Mouse (Mus musculus) midbrain, postnatal 0 days (tissue): ENCODE data around the gene Umad1. TPM values are rescaled to one million over a fixed set of nuclear protein-coding genes. Genes with fewer than 3 reads are reported as not detected.
A peak's percentile ranks its signal among the peaks of the same experiment; 100 is the strongest.

Experiments
- ATAC-seq: fragments of 200-750 bp; cut with Nextera tagmentation; 2 replicates; pipeline ENCODE4 v1.8.0; 2017; ENCODE audit warnings: moderate number of reproducible peaks, mild to moderate bottlenecking, moderate TSS enrichment, moderate library complexity; ENCODE audit not compliant: low FRiP score
- DNase-seq: peaks from one replicate; pipeline ENCODE4 v3.0.0-alpha.2; 2015; ENCODE audit warnings: low spot score
- H3K27ac ChIP-seq: fragments of 300-500 bp; sonication (generic); 2 replicates; pipeline ENCODE4 v1.5.1; 2014; ENCODE audit warnings: low read depth, mild to moderate bottlenecking, low read length, mixed read lengths
- H3K27me3 ChIP-seq: fragments of 300-500 bp; sonication (generic); 2 replicates; pipeline ENCODE4 v1.6.1; 2014; ENCODE audit warnings: low read length, control low read depth, mixed read lengths; ENCODE audit not compliant: insufficient read depth
- H3K36me3 ChIP-seq: fragments of 300-500 bp; sonication (generic); 2 replicates; pipeline ENCODE4 v1.6.1; 2014; ENCODE audit warnings: low read length, control low read depth, mixed read lengths; ENCODE audit not compliant: insufficient read depth
- H3K4me1 ChIP-seq: fragments of 300-500 bp; sonication (generic); 2 replicates; pipeline ENCODE4 v1.6.1; 2014; ENCODE audit warnings: mild to moderate bottlenecking, control low read depth, antibody characterized with exemption, low read length, mixed read lengths; ENCODE audit not compliant: insufficient read depth
- H3K4me2 ChIP-seq: fragments of 300-500 bp; sonication (generic); 2 replicates; pipeline ENCODE4 v1.6.1; 2014; ENCODE audit warnings: low read depth, mild to moderate bottlenecking, low read length, mixed read lengths; ENCODE audit not compliant: poor library complexity, severe bottlenecking
- H3K4me3 ChIP-seq: fragments of 300-500 bp; sonication (generic); 2 replicates; pipeline ENCODE4 v1.5.1; 2014; ENCODE audit warnings: low read depth, mild to moderate bottlenecking, low read length, moderate library complexity
- H3K9ac ChIP-seq: fragments of 300-500 bp; sonication (generic); replicated peaks from 2 replicates; pipeline ENCODE4 v1.6.1; 2014; ENCODE audit warnings: mild to moderate bottlenecking, low read length, moderate library complexity, mixed read lengths; ENCODE audit not compliant: poor library complexity, severe bottlenecking
- H3K9me3 ChIP-seq: fragments of 300-500 bp; sonication (generic); 2 replicates; pipeline ENCODE4 v1.6.1; 2016; ENCODE audit warnings: low read length, control low read depth
- CTCF ChIP-seq: IDR thresholded peaks from 2 replicates; pipeline ENCODE4 v1.5.1; 2016; ENCODE audit warnings: antibody characterized with exemption, mild to moderate bottlenecking
- WGBS: fragments of 180-500 bp; shearing (Covaris S2); extraction: QIAGEN DNeasy Blood & Tissue Kit; methylation state at CpG from one replicate; pipeline ENCODE4 v1.1.7; 2014; 5-methylcytosine and 5-hydroxymethylcytosine counted together
- polyA plus RNA-seq: library from polyadenylated mRNA; unstranded; fragments of >200 nt; fragmentation: Nextera tagmentation; extraction: Ambion mirVana; gene quantifications from 2 replicates; pipeline ENCODE4 v1.2.1, GENCODE M21; 2015
- total RNA-seq: library from RNA; depleted of rRNA; stranded (reverse); fragments of >200 nt; gene quantifications from 2 replicates; pipeline ENCODE4 v1.2.3, GENCODE M21; 2014

The Umad1 gene
- total and polyA plus RNA-seq, 2 experiments from 2014 or later: 25.4 to 70.2 TPM

GRCm38 (mm10) chr6:8283255-8283654, 24.2 kb downstream of the Umad1 start:
- TF ChIP-seq CTCF: no peak
- H3K9ac ChIP-seq: no peak overlapping the region
- WGBS: 68% methylated on average over 4 of the region's 4 CpGs

DNA sequence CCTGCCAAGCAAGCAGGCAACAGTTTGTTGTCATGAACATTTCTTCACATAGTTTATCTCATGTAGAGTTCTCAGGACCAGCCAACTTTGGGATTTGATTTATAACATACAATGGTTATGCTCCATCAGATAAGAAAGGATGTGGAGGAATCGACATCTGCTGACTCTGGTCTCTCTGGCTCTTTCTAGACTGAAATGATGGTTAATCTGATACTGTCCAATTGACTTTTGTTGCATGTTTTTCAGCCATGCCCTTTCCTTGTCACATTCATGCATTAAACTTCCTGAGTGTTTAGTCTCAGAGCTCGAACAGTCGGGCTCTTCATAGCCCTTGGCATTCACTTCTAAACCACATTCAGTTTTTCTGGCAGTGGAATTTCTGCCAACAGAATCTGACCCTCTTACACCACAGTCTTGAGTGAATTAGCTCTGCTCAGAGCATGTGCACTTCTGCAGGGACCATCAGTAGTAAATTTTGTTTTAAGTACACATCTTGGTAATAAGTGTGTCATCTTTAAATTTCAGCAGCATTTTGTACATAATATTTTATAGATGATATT, 26.4 kb downstream of the Umad1 start:
- no peak for TF ChIP-seq CTCF
- H3K9ac ChIP-seq: no peak overlapping the region
- H3K4me1 ChIP-seq: no peaks in the 10 kb centered on the region
- no peak overlapping the region for H3K4me3 ChIP-seq
- H3K4me2 ChIP-seq: no peak overlapping the region
- no peaks in the 10 kb centered on the region for H3K9me3 ChIP-seq
- no peaks in the 10 kb centered on the region for H3K36me3 ChIP-seq
- ATAC-seq (no peak), DNase-seq (peak; percentile 16)
- no peaks in the 10 kb centered on the region for H3K27me3 ChIP-seq
- WGBS: 72% methylated on average over 3 of the region's 3 CpGs
- no peak overlapping the region for H3K27ac ChIP-seq

More at GRCm38 (mm10) chr6:8283255-8283654, 24.2 kb downstream of the Umad1 start:
- no peaks in the 10 kb centered on the region for H3K27me3 ChIP-seq
- H3K9me3 ChIP-seq: no peaks in the 10 kb centered on the region
- H3K4me1 ChIP-seq: no peaks in the 10 kb centered on the region
- no peak overlapping the region for H3K4me3 ChIP-seq
- no peaks in the 10 kb centered on the region for H3K36me3 ChIP-seq
- no peak for ATAC-seq
- H3K27ac ChIP-seq: no peak overlapping the region
- H3K4me2 ChIP-seq: no peak overlapping the region
- no peak for DNase-seq

GRCm38 (mm10) chr6:8286146-8286545, 27.1 kb downstream of the Umad1 start:
- no peaks in the 10 kb centered on the region for H3K9me3 ChIP-seq
- WGBS: 96% methylated on average over 3 of the region's 3 CpGs
- no peaks in the 10 kb centered on the region for H3K27me3 ChIP-seq
- H3K4me3 ChIP-seq: no peak overlapping the region
- H3K27ac ChIP-seq: no peak overlapping the region
- no peak overlapping the region for H3K4me2 ChIP-seq
- no peak overlapping the region for H3K9ac ChIP-seq
- no peaks in the 10 kb centered on the region for H3K36me3 ChIP-seq
- ATAC-seq (no peak), DNase-seq (no peak)
- TF ChIP-seq CTCF: no peak
- H3K4me1 ChIP-seq: no peaks in the 10 kb centered on the region

GRCm38 (mm10) chr6:8288755-8289580, 29.9 kb downstream of the Umad1 start:
- no peak for TF ChIP-seq CTCF

DNA sequence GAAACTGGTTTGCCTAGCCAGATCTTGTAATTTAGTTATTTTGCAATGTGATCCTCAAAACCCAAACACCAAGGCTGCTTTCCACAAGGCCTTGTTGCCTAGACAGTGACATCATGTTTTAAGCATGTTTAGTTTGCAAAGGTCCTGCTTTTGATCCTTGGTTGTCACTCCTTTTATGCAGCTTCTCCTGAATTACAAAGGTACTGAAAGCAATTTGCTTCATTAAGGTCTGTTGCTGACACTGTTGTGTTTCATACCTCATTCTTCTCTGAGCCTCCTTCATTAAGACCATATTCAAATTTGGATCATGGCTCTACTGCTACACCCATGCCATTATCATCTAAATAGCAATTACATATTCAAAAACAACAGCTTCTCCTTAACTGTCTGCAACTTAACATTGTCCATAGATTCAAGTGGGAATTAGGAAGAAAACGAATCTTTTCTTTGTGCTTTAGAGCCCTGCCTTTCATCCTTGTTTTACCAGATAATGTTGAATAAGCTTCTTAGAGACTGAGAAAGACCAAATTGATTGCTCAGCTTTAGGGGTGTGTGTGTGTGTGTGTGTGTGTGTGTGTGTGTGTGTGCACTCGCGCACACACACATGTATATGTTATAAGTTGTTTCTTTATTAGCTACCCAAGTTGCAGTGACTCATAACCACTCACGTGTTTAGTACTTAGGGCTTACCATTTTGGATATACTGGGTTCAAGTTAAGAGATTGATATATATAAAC, 35.1 kb downstream of the Umad1 start:
- Histone ChIP-seq H3K4me2 (no peak overlapping the region), H3K4me3 (no peak overlapping the region), H3K36me3 (no peaks in the 10 kb centered on the region), H3K9ac (no peak overlapping the region), H3K9me3 (no peaks in the 10 kb centered on the region), H3K27me3 (no peaks in the 10 kb centered on the region), H3K4me1 (no peaks in the 10 kb centered on the region), H3K27ac (no peak overlapping the region)
- DNase-seq: no peak
- TF ChIP-seq CTCF: no peak
- ATAC-seq: no peak
- 66% methylated on average over 4 of the region's 4 CpGs for WGBS

More at GRCm38 (mm10) chr6:8288755-8289580, 29.9 kb downstream of the Umad1 start:
- Histone ChIP-seq H3K4me3 (no peak overlapping the region), H3K36me3 (no peaks in the 10 kb centered on the region), H3K27me3 (no peaks in the 10 kb centered on the region), H3K9ac (no peak overlapping the region), H3K4me1 (no peaks in the 10 kb centered on the region), H3K4me2 (no peak overlapping the region), H3K27ac (no peak overlapping the region), H3K9me3 (no peaks in the 10 kb centered on the region)
- WGBS: 71% methylated on average over 4 of the region's 4 CpGs
- DNase-seq (no peak), ATAC-seq (no peak)
